Mouse (Mus musculus): ENCODE measurements around the gene Slc35a5. TPM values are rescaled to one million over a fixed set of nuclear protein-coding genes. Genes with fewer than 3 reads are reported as not detected.

Gene Slc35a5
- 11.7 and 15.5 TPM in 2 replicates for polyA plus RNA-seq (2012; rRNA removed)

DNA sequence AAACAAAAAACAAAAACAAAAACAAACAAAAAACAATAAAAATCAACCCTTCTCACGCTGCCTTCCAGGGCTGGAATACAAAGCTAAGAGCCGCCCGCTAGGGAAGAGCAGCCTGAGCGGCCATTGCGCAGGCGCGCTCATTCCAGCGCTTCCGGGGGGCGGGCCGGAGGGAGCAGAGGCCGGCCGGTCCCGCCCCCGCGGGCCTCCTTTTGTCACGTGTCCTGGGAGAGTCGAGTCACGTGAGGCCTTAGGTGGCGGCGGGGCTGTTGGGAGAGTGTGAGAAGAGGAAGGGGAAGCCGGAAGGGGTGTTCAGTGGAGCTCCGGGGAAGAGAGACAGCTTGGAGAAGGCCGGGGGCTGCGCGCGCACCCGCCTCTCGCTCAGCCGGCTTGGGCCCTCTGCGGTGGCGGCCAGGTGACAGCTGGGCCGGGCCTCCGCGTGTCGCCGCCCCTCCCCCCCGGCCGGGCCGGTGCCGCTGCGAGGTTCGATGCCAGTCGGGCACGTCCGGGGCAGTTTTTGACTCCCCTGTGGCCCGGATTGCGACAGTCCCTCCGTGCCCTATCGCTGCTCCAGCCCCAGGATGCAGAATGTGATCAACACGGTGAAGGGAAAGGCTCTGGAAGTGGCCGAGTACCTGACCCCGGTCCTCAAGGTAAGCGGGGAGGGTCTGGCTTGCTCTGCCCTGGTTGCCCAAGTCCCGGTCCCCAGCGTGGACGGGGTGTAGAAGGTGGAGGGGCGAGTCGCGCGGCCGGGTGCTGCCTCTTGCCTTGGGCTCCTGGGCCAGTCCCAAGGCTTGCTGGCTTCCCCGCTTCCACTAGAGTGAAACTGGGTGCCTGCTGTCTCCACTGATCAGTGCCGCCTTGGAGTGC lies at the start of gene Slc35a5, which contains the start of gene Atg3:
Slc35a5 (minus strand) TSS at position 185 of the 867 bp plus-strand sequence.
Atg3 (plus strand) TSS at position 264 of the 867 bp plus-strand sequence.

DNA sequence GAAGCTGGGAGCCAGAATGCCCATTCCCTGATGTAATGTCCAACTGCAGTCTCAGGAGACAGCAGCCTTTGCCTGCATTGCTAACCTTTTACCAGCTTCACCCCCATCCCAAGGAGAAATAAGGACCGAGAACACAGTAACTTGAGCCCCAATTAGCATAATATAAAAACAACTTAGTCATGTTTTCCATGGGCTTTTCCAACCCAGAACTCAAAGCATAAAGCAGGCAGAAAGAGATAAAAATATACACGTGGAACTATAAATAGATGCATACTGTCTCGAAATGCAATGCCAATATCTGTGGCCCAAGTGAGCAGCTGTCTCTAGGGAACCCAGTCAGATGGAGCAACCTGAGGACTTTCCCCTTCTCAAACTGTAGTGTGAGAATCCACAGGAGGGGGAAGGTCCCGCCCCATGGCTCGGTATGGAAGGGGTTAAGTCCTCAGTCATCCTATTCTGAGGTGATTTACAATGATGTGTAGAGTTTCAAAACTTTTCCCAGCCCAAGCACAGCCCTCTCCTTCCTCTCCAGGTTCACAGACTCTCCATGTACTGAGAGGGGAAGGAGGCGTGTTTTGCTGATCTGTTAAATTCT lies 65.3 kb downstream of the Slc35a5 start, which contains the start of gene Ccdc80:
Ccdc80 (plus strand) TSS at position 266 of the 595 bp plus-strand sequence.

Other genes starting within 250 kb of the Slc35a5 start
- 0.02 and 0.06 TPM in 2 replicates for gene Cd200r3, start 215.0 kb downstream of the Slc35a5 start, polyA plus RNA-seq (2012; rRNA removed)
- 14.3 and 21.9 TPM in 2 replicates for gene Ccdc80, start 65.3 kb downstream of the Slc35a5 start, polyA plus RNA-seq (2012; rRNA removed)
- 26.6 and 37.5 TPM in 2 replicates for gene Atg3, start 79 bp upstream of the Slc35a5 start, polyA plus RNA-seq (2012; rRNA removed)
- gene Btla, start 65.6 kb upstream of the Slc35a5 start, polyA plus RNA-seq (2012; rRNA removed): 0.55 and 0.61 TPM in 2 replicates